Mouse (Mus musculus): ENCODE results near the gene Ttc21b.
"Not testable (repeated sequence)": the region's sequence is repeated elsewhere in the genome, so short reads cannot be mapped to it uniquely, and the experiment has no call there.

The Ttc21b gene

GRCm38 (mm10) chr2:66256220-66257131 is at the start of gene Ttc21b:
Ttc21b (minus strand) TSS chr2:66256617.
- DNase-seq (ENCODE audit: inconsistent ontology term) = peak; percentile 99

- DNase-seq (ENCODE audit: inconsistent ontology term) = no peak
These were observed 16.1 kb upstream of the Ttc21b start for GRCm38 (mm10) chr2:66272551-66272950.

GRCm38 (mm10) chr2:66244013-66244412 is 12.4 kb downstream of the Ttc21b start:
- DNase-seq (ENCODE audit: inconsistent ontology term) = no peak

GRCm38 (mm10) chr2:66240334-66240733 is 16.1 kb downstream of the Ttc21b start:
- no peak for DNase-seq (ENCODE audit: inconsistent ontology term)

- DNase-seq (ENCODE audit: inconsistent ontology term) = no peak
These were observed 17.5 kb downstream of the Ttc21b start for GRCm38 (mm10) chr2:66238886-66239285.

- DNase-seq (ENCODE audit: inconsistent ontology term) = no peak
These were observed 35.5 kb downstream of the Ttc21b start for GRCm38 (mm10) chr2:66220954-66221353.

GRCm38 (mm10) chr2:66209875-66210274 is 46.5 kb downstream of the Ttc21b start:
- DNase-seq (ENCODE audit: inconsistent ontology term) = no peak

GRCm38 (mm10) chr2:66209353-66209752 is 47.1 kb downstream of the Ttc21b start:
- no peak for DNase-seq (ENCODE audit: inconsistent ontology term)

- DNase-seq (ENCODE audit: inconsistent ontology term) = no peak
These were observed 49.6 kb downstream of the Ttc21b start for GRCm38 (mm10) chr2:66206796-66207195.

- DNase-seq (ENCODE audit: inconsistent ontology term) = no peak
These were observed 52.2 kb downstream of the Ttc21b start for GRCm38 (mm10) chr2:66204218-66204617.

GRCm38 (mm10) chr2:66200195-66200594 is 56.2 kb downstream of the Ttc21b start:
- DNase-seq (ENCODE audit: inconsistent ontology term) = no peak

GRCm38 (mm10) chr2:66191691-66192100 is 64.7 kb downstream of the Ttc21b start:
- no peak for DNase-seq (ENCODE audit: inconsistent ontology term)

GRCm38 (mm10) chr2:66190157-66190556 is 66.3 kb downstream of the Ttc21b start:
- DNase-seq (ENCODE audit: inconsistent ontology term) = no peak

- not testable (repeated sequence) for DNase-seq (ENCODE audit: inconsistent ontology term)
These were observed 67.2 kb downstream of the Ttc21b start for GRCm38 (mm10) chr2:66189197-66189596.

GRCm38 (mm10) chr2:66187520-66187919 is 68.9 kb downstream of the Ttc21b start:
- no peak for DNase-seq (ENCODE audit: inconsistent ontology term)

GRCm38 (mm10) chr2:66184431-66185164 is 71.8 kb downstream of the Ttc21b start:
- peak; percentile 12 for DNase-seq (ENCODE audit: inconsistent ontology term)

- peak; percentile 11 for DNase-seq (ENCODE audit: inconsistent ontology term)
These were observed 76.1 kb downstream of the Ttc21b start for GRCm38 (mm10) chr2:66180293-66180692.

GRCm38 (mm10) chr2:66179782-66180181 is 76.6 kb downstream of the Ttc21b start:
- no peak for DNase-seq (ENCODE audit: inconsistent ontology term)

- DNase-seq (ENCODE audit: inconsistent ontology term) = no peak
These were observed 77.6 kb downstream of the Ttc21b start for GRCm38 (mm10) chr2:66178848-66179215.

GRCm38 (mm10) chr2:66177886-66178847 is 78.2 kb downstream of the Ttc21b start:
- no peak for DNase-seq (ENCODE audit: inconsistent ontology term)

- no peak for DNase-seq (ENCODE audit: inconsistent ontology term)
These were observed 79.4 kb downstream of the Ttc21b start for GRCm38 (mm10) chr2:66177017-66177416.

GRCm38 (mm10) chr2:66173134-66173533 is 83.3 kb downstream of the Ttc21b start:
- no peak for DNase-seq (ENCODE audit: inconsistent ontology term)
